Mouse (Mus musculus) layer of hippocampus, adult 2 months (tissue): ENCODE results near the gene Atxn7l1. TPM values are rescaled to one million over a fixed set of nuclear protein-coding genes. Genes with fewer than 3 reads are reported as not detected.
A peak's percentile ranks its signal among the peaks of the same experiment; 100 is the strongest.

Experiments
- DNase-seq, 2 experiments: peaks; one replicate each; pipeline ENCODE4 v3.0.0; 2022; ENCODE audit warnings: low spot score in 2 of 2
- H3K27ac ChIP-seq: fragments of 200-600 bp; 2 replicates; pipeline ENCODE4 v1.8.1; 2022
- H3K4me3 ChIP-seq: fragments of 200-600 bp; 2 replicates; pipeline ENCODE4 v1.8.1; 2022; ENCODE audit warnings: mild to moderate bottlenecking
- CTCF ChIP-seq: fragments of 200-600 bp; conservative IDR thresholded peaks from 2 replicates; pipeline ENCODE4 v1.8.1; 2022; ENCODE audit warnings: antibody characterized with exemption, mild to moderate bottlenecking, moderate library complexity
- total RNA-seq, 2 experiments: library from RNA; stranded (reverse); gene quantifications; 2 replicates each; pipeline ENCODE4 v1.2.3; 2021

Atxn7l1 gene
- total RNA-seq, 2 experiments from 2014 or later: 62.0 to 62.9 TPM

GRCm38 (mm10) chr12:33128702-33129101 lies 18.8 kb upstream of the Atxn7l1 start:
- Histone ChIP-seq H3K27ac (peak overlapping the region; percentile 71), H3K4me3 (no peak overlapping the region)
- DNase-seq: no peak
- no peak for TF ChIP-seq CTCF

GRCm38 (mm10) chr12:33129410-33129809 lies 18.1 kb upstream of the Atxn7l1 start:
- H3K27ac ChIP-seq: peak overlapping the region; percentile 71
- no peak overlapping the region for H3K4me3 ChIP-seq
- no peak for DNase-seq
- TF ChIP-seq CTCF: no peak

GRCm38 (mm10) chr12:33130401-33130800 lies 17.1 kb upstream of the Atxn7l1 start:
- peak; percentile 65 to 80 for DNase-seq
- Histone ChIP-seq H3K27ac (peak overlapping the region; percentile 94), H3K4me3 (peak overlapping the region; percentile 22; the same call in 1 of the 2 replicates)
- TF ChIP-seq CTCF: no peak

- no peak for TF ChIP-seq CTCF
- no peak for DNase-seq
- no peak overlapping the region for H3K4me3 ChIP-seq
- peak overlapping the region; percentile 74 for H3K27ac ChIP-seq
These were observed 15.7 kb upstream of the Atxn7l1 start for GRCm38 (mm10) chr12:33131796-33132195.

- TF ChIP-seq CTCF: no peak
- Histone ChIP-seq H3K4me3 (no peak overlapping the region), H3K27ac (no peak overlapping the region)
- no peak for DNase-seq
These were observed 9.6 kb upstream of the Atxn7l1 start for GRCm38 (mm10) chr12:33137857-33138256.

- H3K27ac ChIP-seq: no peak overlapping the region
- no peak for DNase-seq
- H3K4me3 ChIP-seq: no peak overlapping the region
- no peak for TF ChIP-seq CTCF
These were observed 8.4 kb upstream of the Atxn7l1 start for GRCm38 (mm10) chr12:33139083-33139482.

GRCm38 (mm10) chr12:33144456-33144855 lies 3.0 kb upstream of the Atxn7l1 start:
- Histone ChIP-seq H3K27ac (peak overlapping the region; percentile 53; the same call in 1 of the 2 replicates), H3K4me3 (peak overlapping the region; percentile 2; the same call in 1 of the 2 replicates)
- no peak for DNase-seq
- TF ChIP-seq CTCF: no peak

GRCm38 (mm10) chr12:33146622-33147433 lies 665 bp upstream of the Atxn7l1 start:
- DNase-seq: peak in 1 of 2 experiments; percentile 22
- Histone ChIP-seq H3K4me3 (peak overlapping the region; percentile 81), H3K27ac (peak overlapping the region; percentile 98)
- no peak for TF ChIP-seq CTCF

- DNase-seq: no peak
- no peak overlapping the region for H3K27ac ChIP-seq
- TF ChIP-seq CTCF: no peak
- H3K4me3 ChIP-seq: peak overlapping the region; percentile 81; the same call in 1 of the 2 replicates
These were observed 2.2 kb downstream of the Atxn7l1 start for GRCm38 (mm10) chr12:33149544-33150190.

- no peak for DNase-seq
- TF ChIP-seq CTCF: no peak
- H3K4me3 ChIP-seq: no peak overlapping the region
- no peak overlapping the region for H3K27ac ChIP-seq
These were observed 5.6 kb downstream of the Atxn7l1 start for GRCm38 (mm10) chr12:33153131-33153530.

- H3K4me3 ChIP-seq: no peak overlapping the region
These were observed 6.4 kb downstream of the Atxn7l1 start for GRCm38 (mm10) chr12:33153850-33154249.

GRCm38 (mm10) chr12:33154732-33155131 lies 7.2 kb downstream of the Atxn7l1 start:
- TF ChIP-seq CTCF: no peak
- H3K27ac ChIP-seq: no peak overlapping the region
- H3K4me3 ChIP-seq: no peak overlapping the region
- no peak for DNase-seq

More at GRCm38 (mm10) chr12:33153850-33154249, 6.4 kb downstream of the Atxn7l1 start:
- no peak overlapping the region for H3K27ac ChIP-seq
- no peak for DNase-seq
- no peak for TF ChIP-seq CTCF

- no peak for TF ChIP-seq CTCF
- Histone ChIP-seq H3K27ac (no peak overlapping the region), H3K4me3 (no peak overlapping the region)
- no peak for DNase-seq
These were observed 9.0 kb downstream of the Atxn7l1 start for GRCm38 (mm10) chr12:33156334-33157018.
